In genomic region chr3:105611531-105612422, GRCm38 (mm10) we compare ENCODE assay signal across 14 mouse cellular contexts.
DNase-seq lines count a peak whose midpoint lies in the region; ATAC-seq and TF ChIP-seq lines count a peak whose summit lies in the region.
"Had no signal": no experiment of that assay in that cellular context is flagged by ENCODE, and none has a peak within 500 bp of the region (broad histone marks: within the 10 kb centered on the region; RNA-seq: fewer than 3 reads in every experiment).

No protein-coding gene starts in this region.

- no peaks in the 10 kb centered on the region for H3K9me3 ChIP-seq in forebrain, embryonic 14.5 days (replicated peaks; ENCODE audit: control insufficient read depth, low read length)
- no peaks in the 10 kb centered on the region for H3K9me3 ChIP-seq in forebrain, embryonic 12.5 days
- H3K9me3 ChIP-seq in lung, embryonic 14.5 days (ENCODE audit: low read depth, low read length): no peaks in the 10 kb centered on the region
- no peaks in the 10 kb centered on the region for H3K9me3 ChIP-seq in forebrain, postnatal 0 days (ENCODE audit: low read length)
- no peaks in the 10 kb centered on the region for H3K9me3 ChIP-seq in stomach, postnatal 0 days (ENCODE audit: control insufficient read depth, low read length)
- H3K9me3 ChIP-seq: heart, embryonic 15.5 days had no signal

- no peak overlapping the region for H3K27ac ChIP-seq in forebrain, embryonic 14.5 days (ENCODE audit: low read depth, low read length)
- H3K27ac ChIP-seq in forebrain, embryonic 12.5 days: no peak overlapping the region
- H3K27ac ChIP-seq in lung, embryonic 14.5 days (ENCODE audit: low read depth): no peak overlapping the region
- no peak overlapping the region for H3K27ac ChIP-seq in forebrain, postnatal 0 days (ENCODE audit: low read depth, low read length)
- no peak overlapping the region for H3K27ac ChIP-seq in stomach, postnatal 0 days (replicated peaks)
- H3K27ac ChIP-seq: heart, embryonic 15.5 days had no signal

- ATAC-seq in forebrain, embryonic 14.5 days: peak; percentile 42; the same call in 1 of the 2 replicates
- no peak for ATAC-seq in forebrain, embryonic 12.5 days (ENCODE audit: low FRiP score)
- ATAC-seq in lung, embryonic 14.5 days (ENCODE audit: insufficient read depth): no peak
- ATAC-seq in forebrain, postnatal 0 days: peak; percentile 78
- no peak for ATAC-seq in stomach, postnatal 0 days (ENCODE audit: low FRiP score, low TSS enrichment)
- ATAC-seq: inflammation-experienced regulatory T-cells, adult 6 months had no signal

- 75% methylated on average over 7 of the region's 7 CpGs for WGBS in forebrain, embryonic 14.5 days
- 81% methylated on average over 7 of the region's 7 CpGs for whole genome bisulfite sequencing in forebrain, embryonic 12.5 days
- 65% methylated on average over 7 of the region's 7 CpGs for whole genome bisulfite sequencing in lung, embryonic 14.5 days
- WGBS in forebrain, postnatal 0 days: 53% methylated on average over 7 of the region's 7 CpGs
- WGBS in stomach, postnatal 0 days: 76% methylated on average over 7 of the region's 7 CpGs

- no peak for TF ChIP-seq CTCF in lung, embryonic 14.5 days (IDR thresholded peaks at IDR 0.05; ENCODE audit: low read depth)
- TF ChIP-seq CTCF in forebrain, postnatal 0 days (IDR thresholded peaks at IDR 0.05; ENCODE audit: low read depth): no peak
- TF ChIP-seq CTCF in stomach, postnatal 0 days (IDR thresholded peaks at IDR 0.05; ENCODE audit: low read depth): no peak

- H3K4me1 ChIP-seq in forebrain, embryonic 14.5 days (ENCODE audit: control insufficient read depth, insufficient read depth, low read length): no peaks in the 10 kb centered on the region
- H3K4me1 ChIP-seq in forebrain, embryonic 12.5 days: no peaks in the 10 kb centered on the region
- H3K4me1 ChIP-seq in lung, embryonic 14.5 days (ENCODE audit: insufficient read depth): no peaks in the 10 kb centered on the region
- H3K4me1 ChIP-seq in forebrain, postnatal 0 days (ENCODE audit: insufficient read depth): no peaks in the 10 kb centered on the region
- no peaks in the 10 kb centered on the region for H3K4me1 ChIP-seq in stomach, postnatal 0 days (replicated peaks; ENCODE audit: control insufficient read depth, insufficient read depth)
- H3K4me1 ChIP-seq: heart, embryonic 15.5 days had no signal

- peak; percentile 23 for DNase-seq in forebrain, embryonic 14.5 days (ENCODE audit: low spot score)
- DNase-seq in lung, embryonic 14.5 days: peak; percentile 44
- no peak for DNase-seq in lung, postnatal 10 days
- DNase-seq in cerebellum, adult 11-12 months: peak; percentile 82
- DNase-seq in forebrain, postnatal 0 days: peak; percentile 31
- no peak for DNase-seq in ovary, postnatal 36 days (ENCODE audit: low spot score)
- no peak for DNase-seq in stomach, postnatal 0 days (ENCODE audit: low spot score)
- DNase-seq: adrenal gland, postnatal 36 days; kidney, postnatal 25 days; lung, postnatal 14 days had no signal

- H3K9ac ChIP-seq in forebrain, embryonic 14.5 days (ENCODE audit: low read length): no peak overlapping the region
- no peak overlapping the region for H3K9ac ChIP-seq in forebrain, embryonic 12.5 days
- no peak overlapping the region for H3K9ac ChIP-seq in lung, embryonic 14.5 days
- no peak overlapping the region for H3K9ac ChIP-seq in forebrain, postnatal 0 days
- H3K9ac ChIP-seq in stomach, postnatal 0 days (ENCODE audit: low read length): no peak overlapping the region
- H3K9ac ChIP-seq: heart, embryonic 15.5 days had no signal

- no peaks in the 10 kb centered on the region for H3K27me3 ChIP-seq in forebrain, embryonic 14.5 days (replicated peaks; ENCODE audit: control insufficient read depth, insufficient read depth, low read length)
- H3K27me3 ChIP-seq in forebrain, embryonic 12.5 days: no peaks in the 10 kb centered on the region
- no peaks in the 10 kb centered on the region for H3K27me3 ChIP-seq in lung, embryonic 14.5 days (ENCODE audit: insufficient read depth, low read length)
- H3K27me3 ChIP-seq in forebrain, postnatal 0 days (ENCODE audit: insufficient read depth, low read length): no peaks in the 10 kb centered on the region
- no peaks in the 10 kb centered on the region for H3K27me3 ChIP-seq in stomach, postnatal 0 days (ENCODE audit: control insufficient read depth, insufficient read depth, low read length)

- no peaks in the 10 kb centered on the region for H3K36me3 ChIP-seq in forebrain, embryonic 14.5 days (ENCODE audit: control insufficient read depth, insufficient read depth, low read length)
- no peaks in the 10 kb centered on the region for H3K36me3 ChIP-seq in forebrain, embryonic 12.5 days (replicated peaks)
- H3K36me3 ChIP-seq in lung, embryonic 14.5 days (ENCODE audit: insufficient read depth): no peaks in the 10 kb centered on the region
- no peaks in the 10 kb centered on the region for H3K36me3 ChIP-seq in forebrain, postnatal 0 days (ENCODE audit: insufficient read depth)
- H3K36me3 ChIP-seq in stomach, postnatal 0 days (ENCODE audit: control insufficient read depth, insufficient read depth, low read length): no peaks in the 10 kb centered on the region
- H3K36me3 ChIP-seq: heart, embryonic 15.5 days had no signal

- no peak overlapping the region for H3K4me2 ChIP-seq in forebrain, embryonic 14.5 days (ENCODE audit: low read length)
- no peak overlapping the region for H3K4me2 ChIP-seq in forebrain, embryonic 12.5 days
- no peak overlapping the region for H3K4me2 ChIP-seq in lung, embryonic 14.5 days
- H3K4me2 ChIP-seq in forebrain, postnatal 0 days (ENCODE audit: low read depth): no peak overlapping the region
- no peak overlapping the region for H3K4me2 ChIP-seq in stomach, postnatal 0 days (replicated peaks; ENCODE audit: low read depth)
- H3K4me2 ChIP-seq: heart, embryonic 15.5 days; midbrain, embryonic 11.5 days had no signal

- no peak overlapping the region for H3K4me3 ChIP-seq in forebrain, embryonic 14.5 days (ENCODE audit: low read depth, low read length)
- no peak overlapping the region for H3K4me3 ChIP-seq in forebrain, embryonic 12.5 days (replicated peaks)
- H3K4me3 ChIP-seq in lung, embryonic 14.5 days (ENCODE audit: low read depth, low read length): no peak overlapping the region
- no peak overlapping the region for H3K4me3 ChIP-seq in forebrain, postnatal 0 days (ENCODE audit: low read depth, low read length)
- H3K4me3 ChIP-seq in stomach, postnatal 0 days (ENCODE audit: low read depth, low read length): no peak overlapping the region
- H3K4me3 ChIP-seq: heart, embryonic 15.5 days had no signal

- TF ChIP-seq EP300 in stomach, postnatal 0 days (optimal IDR thresholded peaks at IDR 0.05): no peak

Comparison
In these comparisons a context has a peak if more than half of its experiments do, and no peak if none do; other contexts are left out.
1. ATAC-seq: peak in forebrain, embryonic 14.5 days (single experiment) and forebrain, postnatal 0 days (single experiment); none in forebrain, embryonic 12.5 days (single experiment), lung, embryonic 14.5 days (single experiment) and stomach, postnatal 0 days (single experiment).
2. DNase-seq: peak in forebrain, embryonic 14.5 days (single experiment), lung, embryonic 14.5 days (single experiment), cerebellum, adult 11-12 months (single experiment) and forebrain, postnatal 0 days (single experiment); none in lung, postnatal 10 days (single experiment), ovary, postnatal 36 days (single experiment) and stomach, postnatal 0 days (single experiment).